Mouse (Mus musculus): Measurements from ENCODE around the gene Gkn3. TPM values are rescaled to one million over a fixed set of nuclear protein-coding genes. Genes with fewer than 3 reads are reported as not detected.

The Gkn3 gene
- polyA plus RNA-seq (2016; fragmentation: Nextera tagmentation; extraction: Ambion mirVana) = 2.1 and 2.5 TPM in 2 replicates

DNA sequence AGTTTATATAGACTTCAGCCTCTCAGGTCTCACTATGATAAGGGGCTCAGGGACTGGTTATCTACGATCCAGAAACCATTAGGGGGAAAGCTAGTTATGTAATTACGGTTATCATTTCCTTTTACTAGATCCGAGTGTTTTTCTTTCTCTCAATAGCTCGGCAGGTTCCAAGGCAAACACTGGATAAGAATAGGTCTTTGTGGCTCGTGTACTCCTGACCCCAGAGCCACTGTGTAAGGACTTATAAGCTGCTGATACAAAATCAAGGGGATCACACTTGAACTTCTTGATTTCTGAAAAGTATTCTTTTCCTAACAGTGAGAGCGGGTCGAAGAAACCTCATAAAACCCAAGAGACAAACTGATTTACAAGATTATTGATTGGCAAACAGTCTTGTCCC lies at the start of gene Gkn3:
TSS of gene Gkn3 (minus strand) at position 59 of the 400 bp plus-strand sequence.
- Histone ChIP-seq H3K27ac (ENCODE audit: poor library complexity, severe bottlenecking) (no peak within 1 kb of the TSS), H3K4me2 (no peak within 1 kb of the TSS), H3K9ac (no peak within 1 kb of the TSS), H3K9me3 (replicated peaks) (no peaks in the 10 kb centered on the region), H3K4me3 (no peak within 1 kb of the TSS), H3K27me3 (replicated peaks) (peaks cover 73% of the 10 kb centered on the region), H3K36me3 (no peaks in the 10 kb centered on the region), H3K4me1 (replicated peaks) (peaks cover 31% of the 10 kb centered on the region)
- 43% methylated on average over 7 of the region's 7 CpGs for WGBS
- ATAC-seq (ENCODE audit: insufficient number of reproducible peaks, low FRiP score) = no peak

DNA sequence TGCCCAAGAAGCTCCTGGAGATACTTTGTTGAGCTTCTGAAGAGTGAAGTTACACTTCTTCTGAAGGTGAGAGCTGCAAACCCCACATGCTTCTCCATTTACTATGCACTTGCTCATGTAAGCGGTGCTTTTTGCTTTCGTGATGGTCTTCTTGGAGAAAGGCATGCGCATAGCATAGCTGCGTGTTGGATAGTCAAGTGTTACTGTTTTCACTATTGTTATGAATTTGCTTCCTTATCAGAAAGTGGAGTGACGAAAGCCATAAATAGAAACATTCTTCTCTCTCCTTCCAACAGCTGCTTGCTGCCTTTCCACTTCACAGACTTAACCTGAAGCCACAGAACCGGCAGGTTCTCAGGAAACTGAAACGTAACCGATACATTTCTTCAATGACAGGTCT lies 48.0 kb upstream of the Gkn3 start:
- Histone ChIP-seq H3K36me3 (no peaks in the 10 kb centered on the region), H3K27ac (ENCODE audit: poor library complexity, severe bottlenecking) (peak overlapping the region; percentile 51), H3K9ac (no peak overlapping the region), H3K9me3 (replicated peaks) (no peaks in the 10 kb centered on the region), H3K27me3 (replicated peaks) (peaks cover 20% of the 10 kb centered on the region; the same call in 1 of the 2 replicates), H3K4me2 (peak overlapping the region; percentile 47), H3K4me3 (no peak overlapping the region; the same call in 1 of the 2 replicates), H3K4me1 (replicated peaks) (peaks cover 52% of the 10 kb centered on the region)
- no peak for ATAC-seq (ENCODE audit: insufficient number of reproducible peaks, low FRiP score)
- 50% methylated on average over 8 of the region's 8 CpGs for WGBS

DNA sequence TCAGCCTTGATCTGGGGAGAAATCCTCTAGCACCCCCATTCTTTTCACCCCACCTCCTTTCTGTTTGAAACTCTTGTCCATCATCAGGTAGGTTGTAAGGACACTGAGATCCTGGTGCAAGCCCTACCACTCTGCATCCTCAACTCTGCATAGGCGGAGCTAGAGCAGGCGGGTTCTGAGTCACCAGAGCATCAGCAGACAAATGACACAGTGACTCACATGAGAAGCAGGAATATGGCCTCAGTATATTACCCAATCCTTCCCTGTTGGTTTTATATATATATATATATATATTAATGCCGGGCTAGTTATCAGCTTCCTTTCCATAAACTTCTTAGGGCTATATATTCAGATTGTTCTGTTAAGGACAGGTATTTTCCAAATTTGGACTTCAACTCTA lies 47.1 kb upstream of the Gkn3 start:
- H3K9ac ChIP-seq = no peak overlapping the region
- H3K4me1 ChIP-seq (replicated peaks) = peaks cover 43% of the 10 kb centered on the region
- H3K4me2 ChIP-seq = no peak overlapping the region
- WGBS = 81% methylated on average over 3 of the region's 3 CpGs
- ATAC-seq (ENCODE audit: insufficient number of reproducible peaks, low FRiP score) = no peak
- H3K4me3 ChIP-seq = no peak overlapping the region
- H3K27ac ChIP-seq (ENCODE audit: poor library complexity, severe bottlenecking) = 0 out of 2 replicates have a peak overlapping the region, but pooled peaks have one; percentile 42
- peaks cover 21% of the 10 kb centered on the region for H3K27me3 ChIP-seq (replicated peaks)
- H3K9me3 ChIP-seq (replicated peaks) = no peaks in the 10 kb centered on the region
- no peaks in the 10 kb centered on the region for H3K36me3 ChIP-seq

DNA sequence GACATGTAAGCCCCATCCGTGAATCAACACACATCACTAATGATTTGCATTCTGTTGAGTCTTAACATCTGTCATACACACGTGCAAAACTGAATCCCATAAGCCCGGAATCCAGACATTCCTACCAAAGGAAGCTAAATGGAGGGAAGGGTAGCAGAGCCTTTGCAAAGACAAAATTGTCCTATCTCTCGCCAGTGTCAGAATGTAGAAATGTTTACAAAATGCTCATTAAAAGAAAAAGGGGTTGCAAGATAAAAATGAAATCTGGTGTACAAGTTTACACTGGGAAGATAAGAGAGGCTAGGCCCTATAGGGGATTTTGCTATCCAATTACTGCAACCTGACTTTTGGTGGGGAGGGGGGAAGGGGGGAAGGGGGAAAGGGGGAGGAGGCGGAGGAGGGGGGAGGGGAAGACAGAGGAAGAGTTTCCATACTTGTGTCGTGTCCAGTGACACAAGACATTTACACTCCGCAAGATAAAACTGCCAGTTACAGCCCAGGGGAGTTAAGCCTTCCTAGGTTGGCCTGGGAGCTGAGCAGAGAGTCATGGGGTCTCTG lies 39.8 kb upstream of the Gkn3 start, which contains the start of gene Bmp10:
TSS of gene Bmp10 (plus strand) at position 508 of the 558 bp plus-strand sequence.
- no peaks in the 10 kb centered on the region for H3K9me3 ChIP-seq (replicated peaks)
- peak within 1 kb of the TSS; percentile 49 for H3K4me3 ChIP-seq
- peak within 1 kb of the TSS; percentile 58 for H3K4me2 ChIP-seq
- WGBS = 49% methylated on average over 7 of the region's 7 CpGs
- no peaks in the 10 kb centered on the region for H3K36me3 ChIP-seq
- ATAC-seq (ENCODE audit: insufficient number of reproducible peaks, low FRiP score) = no peak
- peaks cover 43% of the 10 kb centered on the region for H3K4me1 ChIP-seq (replicated peaks)
- H3K27ac ChIP-seq (ENCODE audit: poor library complexity, severe bottlenecking) = peak within 1 kb of the TSS; percentile 86
- peaks cover 28% of the 10 kb centered on the region for H3K27me3 ChIP-seq (replicated peaks)
- H3K9ac ChIP-seq = peak within 1 kb of the TSS; percentile 68

DNA sequence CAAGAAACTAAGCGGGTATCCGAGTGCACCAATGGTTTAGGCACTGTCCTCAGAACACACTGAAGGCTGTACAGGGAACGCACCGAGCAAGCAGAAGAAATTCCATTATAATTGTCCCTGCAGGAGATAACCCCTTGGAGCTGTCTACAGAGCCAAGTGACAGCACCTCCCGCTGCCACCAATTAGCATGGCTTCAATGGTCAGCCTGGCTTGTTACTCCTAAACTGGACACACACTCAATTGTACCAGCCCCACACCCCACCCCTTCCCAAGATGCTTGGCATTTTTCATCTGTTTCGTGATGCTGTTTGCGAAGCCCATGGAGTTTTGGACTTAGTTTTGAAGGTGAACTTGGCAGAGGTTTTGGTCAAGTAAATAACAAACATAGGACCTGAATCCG lies 38.9 kb upstream of the Gkn3 start:
- Histone ChIP-seq H3K9me3 (replicated peaks) (no peaks in the 10 kb centered on the region), H3K27ac (ENCODE audit: poor library complexity, severe bottlenecking) (peak overlapping the region; percentile 52; the same call in 1 of the 2 replicates), H3K4me3 (no peak overlapping the region), H3K36me3 (no peaks in the 10 kb centered on the region), H3K27me3 (replicated peaks) (peaks cover 21% of the 10 kb centered on the region), H3K4me1 (replicated peaks) (peaks cover 44% of the 10 kb centered on the region), H3K9ac (no peak overlapping the region), H3K4me2 (peak overlapping the region; percentile 9; the same call in 1 of the 2 replicates)
- no peak for ATAC-seq (ENCODE audit: insufficient number of reproducible peaks, low FRiP score)
- 38% methylated on average over 8 of the region's 8 CpGs for WGBS

DNA sequence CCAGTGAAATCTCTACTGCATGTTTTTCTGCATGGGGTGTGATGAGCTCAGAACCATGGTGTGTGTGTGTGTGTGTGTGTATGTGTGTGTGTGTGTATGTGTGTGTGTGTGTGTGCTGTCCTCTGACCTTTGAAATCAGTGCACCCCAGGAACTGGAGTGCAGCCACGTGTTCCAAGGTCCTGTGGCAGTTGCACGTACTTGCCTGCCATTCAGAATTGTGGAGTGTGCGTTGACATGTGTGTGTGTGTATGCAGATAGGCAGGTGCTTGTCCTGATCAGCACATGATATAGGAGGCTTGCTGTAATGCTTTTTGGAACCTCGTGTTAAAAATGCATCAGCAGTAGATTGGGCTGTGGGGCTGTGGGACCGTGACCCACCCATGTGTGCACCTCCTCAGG lies 38.2 kb upstream of the Gkn3 start:
- H3K4me3 ChIP-seq = no peak overlapping the region
- 0 out of 2 replicates have a peak overlapping the region, but pooled peaks have one; percentile 9 for H3K4me2 ChIP-seq
- 45% methylated on average over 5 of the region's 5 CpGs for WGBS
- H3K27ac ChIP-seq (ENCODE audit: poor library complexity, severe bottlenecking) = peak overlapping the region; percentile 9; the same call in 1 of the 2 replicates
- peaks cover 50% of the 10 kb centered on the region for H3K4me1 ChIP-seq (replicated peaks)
- no peak for ATAC-seq (ENCODE audit: insufficient number of reproducible peaks, low FRiP score)
- no peaks in the 10 kb centered on the region for H3K9me3 ChIP-seq (replicated peaks)
- peaks cover 21% of the 10 kb centered on the region for H3K27me3 ChIP-seq (replicated peaks)
- H3K9ac ChIP-seq = no peak overlapping the region
- H3K36me3 ChIP-seq = no peaks in the 10 kb centered on the region

DNA sequence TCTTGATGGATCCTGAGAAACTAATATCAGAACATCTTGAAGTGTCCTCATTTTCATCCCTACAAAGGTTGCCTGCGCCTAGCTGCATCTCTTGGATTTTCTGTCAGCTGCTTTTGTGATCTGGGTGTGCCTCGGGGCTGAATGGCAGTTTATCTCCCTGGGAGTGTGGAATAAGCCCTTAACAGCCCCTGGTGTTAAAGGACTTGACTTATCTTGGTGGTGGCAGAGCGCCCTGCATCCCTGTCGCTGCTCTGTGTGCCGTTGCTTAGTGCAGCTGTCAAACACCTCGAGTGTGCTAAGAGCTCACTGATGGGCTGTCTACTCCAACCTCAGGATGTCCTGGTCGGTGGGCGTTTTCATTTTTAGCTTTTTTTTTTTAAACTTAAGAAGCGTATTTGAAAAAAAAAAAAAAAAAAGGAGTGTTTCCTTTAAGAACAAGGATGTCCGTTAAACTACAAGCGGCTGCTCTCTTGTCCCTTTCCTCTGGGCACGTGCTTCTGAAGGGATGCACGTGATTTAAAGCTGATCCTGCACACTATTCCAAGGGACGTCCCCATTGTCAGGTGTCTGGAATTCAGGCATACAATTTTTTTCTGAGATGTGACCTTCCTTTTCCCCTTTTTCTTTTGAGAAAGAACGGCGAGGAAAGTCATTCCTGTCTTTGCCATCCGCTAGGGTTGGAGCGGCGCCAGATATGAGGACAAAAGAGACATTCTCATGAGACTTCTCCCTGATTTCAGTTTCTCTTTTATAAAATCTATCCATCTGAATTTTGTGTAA lies 35.5 kb upstream of the Gkn3 start:
- peak overlapping the region; percentile 48 for H3K4me2 ChIP-seq
- H3K4me3 ChIP-seq = no peak overlapping the region
- H3K4me1 ChIP-seq (replicated peaks) = peaks cover 60% of the 10 kb centered on the region
- no peaks in the 10 kb centered on the region for H3K9me3 ChIP-seq (replicated peaks)
- peaks cover 22% of the 10 kb centered on the region for H3K27me3 ChIP-seq (replicated peaks)
- no peak overlapping the region for H3K9ac ChIP-seq
- no peaks in the 10 kb centered on the region for H3K36me3 ChIP-seq
- 21% methylated on average over 19 of the region's 19 CpGs for WGBS
- ATAC-seq (ENCODE audit: insufficient number of reproducible peaks, low FRiP score) = peak; percentile 75
- H3K27ac ChIP-seq (ENCODE audit: poor library complexity, severe bottlenecking) = peak overlapping the region; percentile 36; the same call in 1 of the 2 replicates

DNA sequence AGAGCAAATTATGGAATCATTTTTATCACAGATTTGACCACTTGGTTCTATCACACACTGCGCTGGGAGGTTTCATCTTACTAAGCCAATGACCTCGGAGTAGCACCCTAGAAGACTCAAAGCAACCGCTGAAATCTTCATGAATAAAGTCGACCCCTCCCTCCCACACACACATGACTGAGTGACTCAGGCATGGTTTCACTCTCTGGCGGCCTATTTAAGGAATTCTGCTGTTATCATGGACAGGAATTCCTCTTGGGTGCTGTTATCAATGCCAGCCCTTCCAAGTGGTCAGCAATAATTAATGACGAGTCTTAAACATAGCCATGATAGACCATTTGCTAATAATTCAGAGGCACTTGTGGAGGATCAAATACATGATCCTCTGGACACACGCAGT lies 33.6 kb upstream of the Gkn3 start:
- Histone ChIP-seq H3K4me3 (no peak overlapping the region), H3K9me3 (replicated peaks) (no peaks in the 10 kb centered on the region), H3K4me2 (peak overlapping the region; percentile 40), H3K9ac (no peak overlapping the region), H3K4me1 (replicated peaks) (peaks cover 51% of the 10 kb centered on the region), H3K27ac (ENCODE audit: poor library complexity, severe bottlenecking) (no peak overlapping the region; the same call in 1 of the 2 replicates), H3K36me3 (no peaks in the 10 kb centered on the region), H3K27me3 (replicated peaks) (peaks cover 37% of the 10 kb centered on the region)
- WGBS = 21% methylated on average over 7 of the region's 7 CpGs
- ATAC-seq (ENCODE audit: insufficient number of reproducible peaks, low FRiP score) = no peak

DNA sequence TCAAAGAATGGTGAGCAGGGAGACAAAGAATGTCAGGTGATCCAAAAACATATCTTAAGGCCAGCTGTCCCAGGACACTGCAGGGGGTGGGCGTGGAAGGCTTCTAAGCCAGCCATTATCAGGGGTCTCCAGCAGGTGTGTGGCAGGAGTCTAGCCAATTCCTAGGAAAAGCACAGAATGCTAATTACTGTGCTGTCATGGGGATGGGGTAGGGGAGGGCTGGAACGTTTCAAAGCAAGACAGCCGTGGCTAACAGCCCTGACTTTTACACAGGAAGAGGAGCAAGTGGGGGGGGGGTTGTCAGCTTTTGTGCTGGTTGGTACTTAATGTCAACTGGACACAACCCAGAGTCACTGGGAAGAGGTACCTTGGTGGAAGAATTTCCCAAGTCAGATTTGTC lies 23.3 kb upstream of the Gkn3 start:
- no peaks in the 10 kb centered on the region for H3K36me3 ChIP-seq
- 29% methylated on average over 3 of the region's 3 CpGs for WGBS
- H3K9ac ChIP-seq = no peak overlapping the region
- H3K27ac ChIP-seq (ENCODE audit: poor library complexity, severe bottlenecking) = no peak overlapping the region
- no peak overlapping the region for H3K4me3 ChIP-seq
- H3K27me3 ChIP-seq (replicated peaks) = peaks cover 12% of the 10 kb centered on the region
- no peak for ATAC-seq (ENCODE audit: insufficient number of reproducible peaks, low FRiP score)
- H3K4me2 ChIP-seq = no peak overlapping the region
- H3K9me3 ChIP-seq (replicated peaks) = peaks cover 6% of the 10 kb centered on the region
- 0 out of 2 replicates have a peak, but pooled peaks cover 4% of the 10 kb centered on the region for H3K4me1 ChIP-seq (replicated peaks)

DNA sequence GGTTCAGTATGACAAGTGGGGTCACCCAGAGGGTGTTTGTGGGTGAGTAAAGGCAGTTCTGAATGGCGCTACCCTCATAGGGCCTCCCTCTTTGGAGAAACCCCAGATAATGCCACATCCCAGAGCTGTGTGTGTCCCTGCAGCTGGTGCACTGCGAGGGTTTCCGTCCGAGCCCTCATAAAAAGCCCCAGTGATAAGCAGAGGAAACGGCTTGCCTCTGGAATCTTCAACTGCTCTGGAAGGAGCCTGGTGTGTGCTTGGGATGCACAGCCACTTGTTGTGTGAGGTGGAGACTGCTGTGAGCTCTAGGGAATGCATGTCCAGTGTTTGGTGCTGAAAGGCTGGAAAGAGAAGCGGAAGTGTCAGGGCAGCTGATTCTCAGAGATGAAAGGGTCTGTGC lies 12.7 kb upstream of the Gkn3 start:
- Histone ChIP-seq H3K9ac (no peak overlapping the region), H3K4me3 (no peak overlapping the region), H3K27me3 (replicated peaks) (peaks cover 25% of the 10 kb centered on the region), H3K27ac (ENCODE audit: poor library complexity, severe bottlenecking) (peak overlapping the region; percentile 22; the same call in 1 of the 2 replicates), H3K9me3 (replicated peaks) (no peaks in the 10 kb centered on the region), H3K4me2 (no peak overlapping the region), H3K4me1 (replicated peaks) (peaks cover 28% of the 10 kb centered on the region), H3K36me3 (no peaks in the 10 kb centered on the region)
- WGBS = 11% methylated on average over 6 of the region's 6 CpGs
- ATAC-seq (ENCODE audit: insufficient number of reproducible peaks, low FRiP score) = peak; percentile 42

DNA sequence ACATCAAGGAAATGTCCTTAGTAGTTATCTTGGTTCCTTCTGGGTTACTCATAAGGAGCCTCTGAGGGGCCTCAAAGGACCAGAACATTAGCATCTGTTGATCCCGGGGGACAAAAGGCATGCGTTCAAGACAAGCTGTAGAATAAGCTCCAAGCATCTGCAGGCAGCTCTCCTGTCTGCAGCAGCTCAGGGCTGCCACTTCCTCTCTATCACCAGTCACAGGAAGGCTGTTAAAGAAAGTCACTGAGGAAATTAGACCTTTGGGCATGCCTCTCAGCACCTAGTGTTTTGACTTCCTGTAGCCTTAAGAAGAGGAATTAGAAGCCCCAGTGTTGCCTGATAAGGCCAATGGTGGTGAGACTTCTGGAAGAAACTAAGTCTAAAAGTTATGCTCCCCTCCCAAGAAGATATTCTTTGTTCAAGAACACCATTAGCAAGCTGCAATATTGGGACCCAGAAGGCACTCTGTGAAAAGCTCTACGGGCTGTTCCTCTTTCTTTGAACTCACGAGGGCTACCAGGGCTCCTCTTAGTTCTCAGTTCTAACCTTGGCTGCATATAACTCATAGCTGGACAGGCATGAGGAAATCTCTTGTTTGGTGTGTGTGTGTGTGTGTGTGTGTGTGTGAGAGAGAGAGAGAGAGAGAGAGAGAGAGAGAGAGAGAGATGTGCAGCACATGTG lies 11.3 kb upstream of the Gkn3 start:
- Histone ChIP-seq H3K9me3 (replicated peaks) (no peaks in the 10 kb centered on the region), H3K27ac (ENCODE audit: poor library complexity, severe bottlenecking) (no peak overlapping the region), H3K4me2 (no peak overlapping the region), H3K4me1 (replicated peaks) (peaks cover 31% of the 10 kb centered on the region), H3K36me3 (no peaks in the 10 kb centered on the region), H3K4me3 (no peak overlapping the region), H3K9ac (no peak overlapping the region), H3K27me3 (replicated peaks) (peaks cover 33% of the 10 kb centered on the region)
- no peak for ATAC-seq (ENCODE audit: insufficient number of reproducible peaks, low FRiP score)
- WGBS = 30% methylated on average over 4 of the region's 4 CpGs
